Mouse (Mus musculus): Measurements from ENCODE around the gene Aimp1.
A peak's percentile ranks its signal among the peaks of the same experiment; 100 is the strongest.

The Aimp1 gene

DNA sequence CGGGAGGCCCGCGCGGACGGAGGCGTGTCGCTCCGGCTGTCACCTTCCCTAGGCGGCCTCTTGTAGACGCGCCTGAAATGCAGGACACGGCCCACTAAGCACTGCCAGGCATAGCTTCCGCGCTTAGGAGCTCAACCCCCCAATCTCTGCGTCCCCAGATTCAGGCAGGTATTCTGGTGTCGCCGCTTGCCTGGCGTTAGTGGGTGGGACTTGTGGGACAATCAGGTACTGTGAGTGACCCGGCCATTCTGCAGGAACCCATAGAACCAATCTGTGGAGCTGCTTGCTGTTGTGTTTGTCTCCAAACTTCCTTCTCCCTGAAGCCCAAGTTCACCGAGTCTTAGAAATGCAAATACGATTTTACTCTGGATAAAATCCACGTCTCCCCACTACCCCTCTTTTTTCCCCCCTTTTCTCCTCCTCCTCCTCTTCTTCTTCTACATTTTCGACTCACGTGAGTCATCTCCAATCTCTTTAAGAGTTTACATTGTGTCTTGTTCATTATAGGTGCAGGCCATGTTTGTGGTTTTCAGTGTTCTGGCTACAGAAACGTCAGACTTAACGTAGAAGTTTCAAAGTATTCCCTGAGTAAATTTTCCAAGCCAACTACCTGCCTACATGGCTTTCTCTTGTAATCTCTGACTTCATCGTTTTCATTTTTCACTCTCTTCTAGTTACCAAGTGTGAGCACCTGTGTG lies at the start of gene Aimp1:
TSS of gene Aimp1 (minus strand) at position 140 of the 698 bp plus-strand sequence.
- DNase-seq (ENCODE audit: low read depth, low spot score): no peak

DNA sequence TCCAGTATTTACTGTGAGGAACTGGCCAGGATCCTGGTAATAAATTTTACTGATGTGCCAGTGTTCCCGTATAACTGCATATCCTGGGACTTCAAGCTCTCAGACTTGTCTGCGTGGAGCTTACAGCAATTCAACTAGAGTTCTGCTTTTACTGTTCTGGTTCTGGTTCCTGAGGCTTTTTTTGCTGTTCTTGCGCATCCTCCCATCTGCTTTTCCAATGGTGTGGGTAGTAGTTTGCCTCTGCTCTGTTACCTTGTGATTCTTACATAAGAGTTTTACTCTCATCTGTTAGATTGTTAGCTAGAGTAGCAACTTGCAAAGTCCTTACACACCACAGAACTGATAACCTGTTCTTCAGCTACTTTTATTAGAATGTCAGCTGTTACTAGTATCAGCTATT lies 40.2 kb upstream of the Aimp1 start:
- DNase-seq (ENCODE audit: low read depth, low spot score): no peak

DNA sequence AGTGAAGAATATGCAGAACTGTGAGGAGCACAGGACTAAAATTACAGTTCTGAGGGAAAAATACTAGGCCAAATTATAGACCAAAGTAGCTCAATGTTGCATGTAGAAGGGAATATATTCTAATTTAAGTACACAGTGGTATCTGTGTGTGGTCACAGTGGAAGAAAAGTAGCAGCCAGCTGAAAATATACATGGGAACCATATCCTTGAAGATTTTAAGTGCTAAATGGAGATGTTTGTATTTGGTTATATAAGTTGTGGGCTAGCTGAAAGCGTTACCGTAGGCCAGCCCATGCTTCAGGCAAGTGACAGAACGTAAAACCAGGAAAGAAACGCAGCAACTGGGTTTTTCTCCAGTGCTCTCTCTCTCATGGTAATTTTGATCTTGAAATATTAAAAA lies 33.1 kb upstream of the Aimp1 start:
- DNase-seq (ENCODE audit: low read depth, low spot score): no peak

DNA sequence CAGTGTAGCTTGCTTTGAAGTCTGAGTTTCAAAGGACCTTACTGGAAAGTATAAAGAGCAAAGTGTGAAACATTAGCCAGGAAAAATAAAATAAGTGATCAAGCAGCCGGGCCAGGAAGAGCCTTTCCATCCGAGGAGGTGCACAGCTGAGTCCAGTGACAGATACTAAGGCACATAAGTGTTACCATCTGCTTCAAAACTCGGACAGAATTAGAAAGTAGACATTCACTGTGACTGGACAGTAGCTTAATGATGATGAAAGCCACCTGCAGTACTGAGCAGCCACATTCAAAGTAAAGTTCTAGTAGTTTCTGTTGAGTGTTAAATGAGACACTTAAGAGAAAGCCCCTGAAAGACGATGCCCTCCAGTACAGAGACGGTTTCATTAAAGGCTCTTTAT lies 29.7 kb upstream of the Aimp1 start:
- DNase-seq (ENCODE audit: low read depth, low spot score): no peak

DNA sequence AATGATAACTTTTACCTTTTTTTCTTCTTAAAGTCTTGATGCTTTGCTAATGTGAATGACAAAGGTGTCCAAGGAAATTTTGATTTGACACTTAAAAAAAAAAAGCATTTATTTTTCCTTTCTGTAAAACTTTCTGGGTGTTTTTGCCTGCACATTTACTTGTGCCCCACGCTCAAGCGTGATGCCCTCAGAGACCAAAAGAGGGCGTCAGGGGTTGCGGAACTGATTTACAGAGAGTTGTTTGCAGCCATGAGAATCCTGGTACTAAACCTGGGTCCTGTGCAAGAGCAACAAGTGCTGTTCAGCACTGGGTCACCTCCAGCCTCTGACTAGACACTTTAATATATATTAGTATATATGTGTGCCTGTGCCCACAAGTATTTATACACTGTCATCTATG lies 22.8 kb upstream of the Aimp1 start:
- peak; percentile 4 for DNase-seq (ENCODE audit: low read depth, low spot score)

DNA sequence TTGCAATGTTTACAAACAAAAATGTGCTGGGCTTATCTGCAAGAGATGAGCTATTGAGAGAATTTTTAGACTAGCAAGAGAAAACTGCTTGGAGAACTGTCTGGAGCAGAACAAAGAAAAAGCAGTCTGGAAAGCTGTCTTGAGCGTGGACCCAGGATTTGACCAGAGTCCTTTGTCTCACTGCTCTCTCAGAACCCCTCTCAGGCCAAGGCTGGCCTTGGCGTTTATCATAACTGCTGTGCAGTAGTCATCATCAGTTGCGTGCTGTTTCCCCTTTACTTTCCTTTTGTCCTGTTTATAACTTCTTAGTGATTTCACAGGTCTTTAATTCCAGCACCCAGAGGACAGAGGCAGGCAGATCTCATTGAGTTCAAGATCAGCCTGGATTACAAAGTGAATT lies 20.0 kb upstream of the Aimp1 start:
- no peak for DNase-seq (ENCODE audit: low read depth, low spot score)

DNA sequence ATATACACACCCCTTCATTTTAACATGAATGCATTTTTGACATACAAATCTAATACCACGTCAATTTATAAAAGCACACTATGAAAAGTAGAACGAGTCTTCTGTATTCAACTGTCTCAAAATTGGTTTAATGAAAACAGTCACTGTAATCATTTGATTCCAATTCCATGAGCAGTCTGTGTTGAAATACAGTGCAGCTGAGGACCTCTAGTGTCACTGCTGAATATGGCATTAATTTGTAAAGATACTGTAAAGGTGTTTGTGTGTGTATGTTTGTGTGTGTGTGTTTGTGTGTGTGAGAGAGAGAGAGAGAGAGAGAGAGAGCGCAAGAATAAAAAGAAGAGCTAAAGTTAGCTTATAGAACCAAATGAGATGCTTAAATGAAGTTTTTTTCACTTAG lies 17.2 kb upstream of the Aimp1 start:
- DNase-seq (ENCODE audit: low read depth, low spot score): no peak

DNA sequence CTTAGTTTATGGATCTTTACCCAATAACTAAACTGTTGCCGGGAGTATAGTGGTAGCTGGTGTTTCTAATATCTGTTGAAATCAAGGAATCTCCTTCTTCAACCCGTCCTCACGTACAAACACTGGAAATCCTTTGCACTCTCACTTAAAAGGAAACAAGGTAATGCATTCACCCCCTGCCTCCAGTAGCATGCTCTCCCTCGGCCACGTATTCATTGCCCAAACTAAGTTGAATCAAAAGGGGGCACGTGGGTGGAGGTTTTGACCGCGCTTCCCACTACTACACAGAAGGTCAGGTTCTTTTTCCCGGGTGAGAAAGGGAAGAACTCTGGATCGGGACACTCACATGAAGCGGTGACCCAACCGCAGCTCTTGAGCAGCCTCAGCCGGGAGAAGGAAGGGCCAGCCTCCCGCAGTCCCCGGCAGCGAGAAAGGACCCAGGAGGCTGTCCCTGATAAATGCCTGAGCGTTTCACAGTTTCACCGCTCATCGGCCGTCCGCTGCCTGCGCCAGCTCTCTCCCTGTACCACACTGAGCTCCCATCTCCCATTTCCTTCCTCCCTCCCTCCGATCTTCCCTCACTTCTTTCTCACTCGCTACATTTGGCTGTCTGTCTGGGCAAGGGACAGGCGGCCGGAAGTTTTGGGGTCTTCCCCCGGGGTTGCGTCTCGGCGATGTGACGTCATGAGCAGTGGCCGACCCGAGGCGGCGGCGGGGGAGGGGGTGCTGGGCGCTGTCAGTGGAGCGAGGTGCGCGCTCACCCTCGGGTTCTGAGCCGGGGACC lies 531 bp downstream of the Aimp1 start, which contains the start of gene Tbck:
TSS of gene Tbck (plus strand) at position 698 of the 784 bp plus-strand sequence.
- peak; percentile 79 for DNase-seq (ENCODE audit: low read depth, low spot score)

DNA sequence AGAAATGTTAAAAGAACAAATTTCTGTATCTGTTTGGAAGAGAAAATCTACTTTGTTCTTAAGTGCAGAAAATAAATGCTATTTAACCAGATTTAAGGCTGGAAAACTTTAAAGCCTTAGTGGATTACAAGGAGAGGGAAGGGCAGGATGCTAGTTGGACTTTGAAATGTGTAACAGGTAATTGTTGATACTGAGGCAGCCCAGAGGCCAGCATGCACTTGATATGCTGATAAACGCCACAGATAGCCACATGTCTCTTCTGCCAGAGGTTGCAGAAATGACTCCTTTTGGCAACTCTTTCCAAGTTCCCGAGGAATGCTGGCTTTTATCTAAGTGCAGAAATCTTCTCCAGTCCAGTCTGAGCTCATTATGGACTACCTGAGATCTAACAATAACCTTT lies 6.7 kb downstream of the Aimp1 start:
- no peak for DNase-seq (ENCODE audit: low read depth, low spot score)

DNA sequence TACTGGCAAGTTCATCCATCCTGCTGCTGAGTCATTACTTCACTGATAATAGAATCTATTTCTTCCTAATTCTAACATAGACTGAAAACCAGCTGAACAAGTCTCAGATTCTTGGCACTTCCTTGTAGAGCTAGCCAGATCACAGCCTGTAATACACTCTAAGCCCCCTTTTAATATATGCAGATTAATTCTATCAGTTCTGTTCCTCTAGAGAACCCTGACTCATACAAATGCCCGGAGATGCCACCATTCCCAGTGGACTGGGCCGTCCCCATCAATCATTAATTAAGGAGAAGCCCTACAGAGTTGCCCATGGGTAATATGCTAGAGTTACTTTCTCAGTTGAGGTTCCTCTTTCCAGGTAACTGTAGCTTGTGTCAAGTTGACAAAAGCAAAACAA lies 28.2 kb downstream of the Aimp1 start:
- no peak for DNase-seq (ENCODE audit: low read depth, low spot score)

DNA sequence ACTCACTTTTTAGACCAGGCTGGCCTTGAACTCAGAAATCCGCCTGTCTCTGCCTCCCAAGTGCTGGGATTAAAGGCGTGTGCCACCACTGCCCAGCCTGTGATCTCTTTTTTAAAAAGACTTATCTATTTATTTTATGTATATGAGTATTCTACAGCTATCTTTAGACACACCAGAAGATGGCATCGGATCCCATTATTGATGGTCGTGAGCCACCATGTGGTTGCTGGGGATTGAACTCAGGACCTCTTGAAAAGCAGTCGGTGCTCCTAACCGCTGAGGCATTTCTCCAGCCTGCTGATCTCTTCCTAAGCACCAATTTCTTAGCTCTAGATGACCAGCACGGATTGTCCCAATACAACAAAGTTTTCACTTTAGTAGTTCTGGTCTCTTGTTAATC lies 30.2 kb downstream of the Aimp1 start:
- no peak for DNase-seq (ENCODE audit: low read depth, low spot score)

DNA sequence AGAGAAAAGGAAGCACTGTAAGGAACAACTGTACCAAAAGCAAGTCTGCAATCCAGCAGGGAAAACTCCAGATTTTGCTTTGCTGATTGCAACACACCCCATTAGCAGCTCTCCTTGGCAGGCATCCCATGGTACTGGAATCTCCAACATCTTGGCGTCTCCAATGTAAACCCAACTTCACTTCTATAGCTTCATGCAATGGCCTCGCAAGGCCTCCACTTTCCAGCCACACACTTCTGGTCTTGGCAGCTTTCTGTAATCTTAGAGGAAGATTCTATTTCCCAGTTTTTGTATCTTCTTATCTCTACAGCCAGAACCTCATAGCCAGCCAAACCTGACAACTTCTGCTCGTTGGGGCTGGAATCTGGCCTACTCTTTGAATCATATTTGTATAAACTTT lies 32.4 kb downstream of the Aimp1 start:
- no peak for DNase-seq (ENCODE audit: low read depth, low spot score)

DNA sequence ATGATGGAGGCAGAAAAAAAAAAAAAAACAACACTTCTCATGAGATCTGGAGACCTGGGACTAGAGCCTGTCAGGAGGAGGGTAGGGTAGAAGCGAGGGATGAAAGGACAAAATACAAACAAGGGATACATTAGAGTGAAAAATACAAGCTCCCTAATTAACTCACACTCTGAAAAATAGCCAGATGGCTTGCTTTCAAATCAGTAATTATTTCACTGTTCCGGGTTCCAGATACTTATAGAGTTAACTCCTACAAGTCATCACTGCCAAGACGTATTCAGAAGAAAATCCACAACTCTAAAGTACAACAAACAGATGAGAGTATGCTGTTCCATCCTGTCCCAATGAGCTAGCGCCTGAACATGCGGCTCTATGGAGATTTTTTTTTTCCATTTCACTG lies 34.0 kb downstream of the Aimp1 start:
- DNase-seq (ENCODE audit: low read depth, low spot score): no peak

DNA sequence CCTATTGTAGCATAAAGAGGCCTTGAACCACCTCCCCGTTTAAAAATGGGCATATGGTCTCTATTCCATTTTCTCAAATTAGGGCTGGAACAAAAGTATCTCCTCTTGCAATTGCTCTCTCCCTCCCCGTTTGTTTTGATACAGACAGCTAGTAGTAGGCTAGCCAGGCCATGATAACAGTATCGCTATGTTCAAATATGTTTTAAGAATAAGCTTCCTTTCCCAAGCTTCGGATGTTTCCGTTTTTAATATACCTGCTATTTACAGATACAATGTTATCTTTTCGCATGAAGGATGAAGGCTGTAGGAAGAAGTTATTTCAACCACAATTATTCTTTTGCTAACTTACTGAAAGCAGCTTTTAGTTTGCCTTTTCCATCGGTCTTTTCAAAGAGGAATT lies 34.8 kb downstream of the Aimp1 start:
- DNase-seq (ENCODE audit: low read depth, low spot score): no peak

DNA sequence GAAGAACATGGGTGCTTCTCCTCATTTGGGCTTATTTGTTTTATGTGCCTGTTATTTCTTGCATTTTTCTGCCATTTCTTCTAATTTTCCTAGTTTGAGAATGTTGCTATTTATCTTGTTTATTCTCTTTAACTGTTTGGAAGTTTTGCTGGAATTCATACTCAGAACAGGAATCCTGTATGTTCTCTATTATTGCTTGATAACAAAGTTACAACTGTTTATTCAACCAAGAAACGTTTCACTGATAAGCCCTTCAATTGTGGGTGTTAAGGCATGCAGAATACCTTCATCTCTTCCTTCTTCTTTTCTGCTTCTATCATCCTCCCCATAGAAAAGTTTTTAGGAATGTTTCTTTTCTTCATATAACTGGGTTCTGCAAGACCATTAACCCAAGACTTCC lies 37.4 kb downstream of the Aimp1 start:
- DNase-seq (ENCODE audit: low read depth, low spot score): no peak

DNA sequence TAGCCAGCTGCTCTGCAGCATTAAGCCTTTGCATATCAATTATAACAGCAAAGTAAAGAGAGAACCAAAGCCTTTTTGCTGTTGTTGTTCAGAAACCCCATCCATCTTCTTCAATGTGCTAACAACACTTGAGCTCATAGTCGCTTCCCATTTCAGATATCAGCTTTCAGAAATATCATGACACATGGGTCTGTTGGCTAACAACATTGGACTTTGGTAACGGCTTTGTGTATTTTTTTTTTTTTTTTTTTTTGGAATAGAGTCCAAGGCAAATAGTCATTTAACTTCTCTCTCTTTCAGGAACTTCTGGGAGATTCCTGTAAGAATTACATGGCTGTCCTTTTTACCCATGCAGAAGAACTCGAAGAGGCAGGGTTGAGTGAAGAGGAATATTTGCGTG lies 40.1 kb downstream of the Aimp1 start:
- no peak for DNase-seq (ENCODE audit: low read depth, low spot score)

DNA sequence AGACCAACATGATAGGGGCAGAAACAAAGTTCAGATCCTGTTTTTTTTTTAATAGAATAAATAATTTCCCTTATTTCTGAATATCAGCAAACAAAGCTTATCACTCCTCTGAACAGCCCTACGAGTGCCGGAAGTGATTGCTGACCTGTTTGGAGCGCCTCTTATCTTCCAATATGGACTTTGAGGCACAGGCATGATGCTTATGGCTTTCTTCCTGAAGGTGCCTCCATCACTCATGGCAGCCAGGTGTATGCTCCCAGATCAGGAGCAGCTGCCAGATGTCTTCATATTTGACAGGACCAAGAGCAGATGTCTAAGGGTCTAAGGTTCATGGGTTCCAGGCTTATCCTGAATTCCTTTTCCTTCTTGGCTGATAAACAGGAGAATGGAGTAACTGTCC lies 47.1 kb downstream of the Aimp1 start:
- no peak for DNase-seq (ENCODE audit: low read depth, low spot score)

DNA sequence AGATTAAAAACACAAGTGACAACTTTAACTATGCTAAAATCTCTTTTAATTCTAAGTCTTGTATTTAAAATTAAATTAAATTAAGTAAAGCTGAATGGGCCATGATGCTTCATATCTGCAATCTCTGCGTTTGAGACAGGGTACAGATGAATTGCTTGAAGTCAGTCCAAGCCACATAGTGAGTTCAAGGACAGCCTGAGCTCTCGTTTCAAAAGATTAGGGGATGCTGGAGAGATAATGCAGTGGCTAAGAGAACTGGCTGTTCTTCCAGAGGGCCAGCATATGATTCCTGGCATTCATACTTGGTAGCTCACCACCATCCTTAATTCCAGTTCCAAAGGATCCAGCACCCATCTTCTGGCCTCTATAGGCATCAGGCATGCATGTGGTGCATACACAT lies 50.9 kb downstream of the Aimp1 start:
- DNase-seq (ENCODE audit: low read depth, low spot score): no peak

DNA sequence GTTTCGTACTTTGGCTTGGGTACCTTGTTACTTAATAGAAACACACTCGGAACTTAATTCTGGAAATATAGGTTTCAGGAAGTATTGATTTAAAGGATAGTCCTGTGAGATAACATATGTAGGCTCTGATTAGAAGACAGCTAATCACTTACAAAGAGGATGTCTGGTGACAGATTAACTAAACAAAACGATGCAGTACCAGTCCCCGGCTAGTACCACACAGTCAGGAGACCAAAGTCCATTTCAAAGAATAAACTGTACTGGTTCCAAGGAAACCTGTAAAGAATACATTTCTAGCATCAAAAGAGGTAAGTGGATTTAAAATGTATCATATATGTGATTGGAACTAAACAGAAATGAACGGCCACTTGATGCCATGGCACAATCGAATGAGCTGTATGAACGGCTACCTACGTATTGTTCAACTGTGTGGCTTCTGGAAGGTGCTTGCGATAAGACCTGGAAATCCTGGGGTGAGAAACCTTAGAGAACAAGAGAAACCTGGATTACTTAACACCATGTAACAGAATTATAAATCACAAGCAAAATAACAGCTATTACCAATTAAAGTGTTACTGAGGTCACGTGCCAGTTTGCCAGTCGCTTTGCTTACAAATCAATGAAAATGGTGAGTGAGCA lies 54.5 kb downstream of the Aimp1 start, which contains the start of gene Gimd1:
TSS of gene Gimd1 (plus strand) at position 220 of the 639 bp plus-strand sequence.
- DNase-seq (ENCODE audit: low read depth, low spot score): no peak

DNA sequence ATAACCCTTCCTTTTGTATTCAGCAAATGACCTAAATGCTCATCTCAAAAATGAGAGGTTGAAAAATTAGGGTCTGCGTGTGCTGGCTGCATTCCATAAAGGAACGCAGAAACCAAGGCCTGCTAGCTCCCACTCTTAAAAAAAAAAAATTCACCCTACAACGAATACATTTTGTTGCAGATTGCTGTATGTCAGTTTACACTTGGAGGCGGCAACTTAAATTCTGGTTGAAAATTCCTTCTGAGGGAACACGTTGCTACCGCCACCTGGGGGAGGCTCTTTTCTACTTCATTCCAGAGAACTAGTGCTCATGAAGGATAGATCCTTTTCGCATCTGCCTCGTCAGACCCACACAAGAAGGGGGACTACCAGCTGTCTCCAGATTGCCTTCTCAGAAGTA lies 55.4 kb downstream of the Aimp1 start:
- no peak for DNase-seq (ENCODE audit: low read depth, low spot score)
